Mouse (Mus musculus) liver, embryonic 11.5 days (tissue): ENCODE measurements at regions not wholly inside any gene's neighbourhood (a gene's known extent, or its start where the extent isn't known, plus 50 kb on each side); places are given as distances from the start of the nearest gene placed in this dataset.
A peak's percentile ranks its signal among the peaks of the same experiment; 100 is the strongest.

Experiments used
- ATAC-seq: fragments of 200-750 bp; cut with Nextera tagmentation; replicated peaks from 2 replicates; pipeline ENCODE4 v1.8.0; 2017; ENCODE audit warnings: moderate number of reproducible peaks, mild to moderate bottlenecking, moderate TSS enrichment, moderate library complexity; ENCODE audit not compliant: low FRiP score
- DNase-seq: peaks from one replicate; pipeline ENCODE4 v3.0.0-alpha.2; 2017; ENCODE audit warnings: low spot score
- H3K27ac ChIP-seq: fragments of 300-500 bp; sonication (generic); 2 replicates; pipeline ENCODE4 v1.5.1; 2014; ENCODE audit warnings: mild to moderate bottlenecking, low read depth, low read length, control low read depth
- H3K27me3 ChIP-seq: fragments of 300-500 bp; sonication (generic); replicated peaks from 2 replicates; pipeline ENCODE4 v1.6.1; 2014; ENCODE audit warnings: low read length, mixed read lengths; ENCODE audit not compliant: control insufficient read depth, insufficient read depth
- H3K36me3 ChIP-seq: fragments of 300-500 bp; sonication (generic); 2 replicates; pipeline ENCODE4 v1.6.1; 2014; ENCODE audit warnings: mild to moderate bottlenecking, low read length, moderate library complexity, mixed read lengths; ENCODE audit not compliant: control insufficient read depth, insufficient read depth
- H3K4me1 ChIP-seq: fragments of 300-500 bp; sonication (generic); replicated peaks from 2 replicates; pipeline ENCODE4 v1.6.1; 2014; ENCODE audit warnings: low read length, mixed read lengths; ENCODE audit not compliant: control insufficient read depth, insufficient read depth
- H3K4me2 ChIP-seq: fragments of 300-500 bp; sonication (generic); 2 replicates; pipeline ENCODE4 v1.6.1; 2014; ENCODE audit warnings: mild to moderate bottlenecking, control low read depth, moderate library complexity
- H3K4me3 ChIP-seq: fragments of 300-500 bp; sonication (generic); 2 replicates; pipeline ENCODE4 v1.5.1; 2014; ENCODE audit warnings: low read depth, low read length, control low read depth
- H3K9ac ChIP-seq: fragments of 300-500 bp; sonication (generic); 2 replicates; pipeline ENCODE4 v1.6.1; 2014; ENCODE audit warnings: low read depth, low read length, control low read depth
- H3K9me3 ChIP-seq: fragments of 300-500 bp; sonication (generic); 2 replicates; pipeline ENCODE4 v1.6.1; 2016; ENCODE audit warnings: low read length, inconsistent platforms, mixed read lengths; ENCODE audit not compliant: control insufficient read depth
- WGBS: fragments of 180-500 bp; shearing (Covaris S2); extraction: QIAGEN DNeasy Blood & Tissue Kit; methylation state at CpG from one replicate; pipeline ENCODE4 v1.1.7; 2014; 5-methylcytosine and 5-hydroxymethylcytosine counted together

GRCm38 (mm10) chr13:112196789-112197188 lies 91.5 kb upstream of the Ankrd55 start:
- no peak for DNase-seq
- Histone ChIP-seq H3K9me3 (no peaks in the 10 kb centered on the region), H3K27me3 (no peaks in the 10 kb centered on the region), H3K36me3 (no peaks in the 10 kb centered on the region), H3K4me1 (peaks cover 3% of the 10 kb centered on the region; the same call in 1 of the 2 replicates), H3K27ac (no peak overlapping the region), H3K4me2 (peak overlapping the region; percentile 18; the same call in 1 of the 2 replicates), H3K9ac (no peak overlapping the region), H3K4me3 (no peak overlapping the region)
- ATAC-seq = no peak
- WGBS = 10% methylated on average over 13 of the region's 13 CpGs

DNA sequence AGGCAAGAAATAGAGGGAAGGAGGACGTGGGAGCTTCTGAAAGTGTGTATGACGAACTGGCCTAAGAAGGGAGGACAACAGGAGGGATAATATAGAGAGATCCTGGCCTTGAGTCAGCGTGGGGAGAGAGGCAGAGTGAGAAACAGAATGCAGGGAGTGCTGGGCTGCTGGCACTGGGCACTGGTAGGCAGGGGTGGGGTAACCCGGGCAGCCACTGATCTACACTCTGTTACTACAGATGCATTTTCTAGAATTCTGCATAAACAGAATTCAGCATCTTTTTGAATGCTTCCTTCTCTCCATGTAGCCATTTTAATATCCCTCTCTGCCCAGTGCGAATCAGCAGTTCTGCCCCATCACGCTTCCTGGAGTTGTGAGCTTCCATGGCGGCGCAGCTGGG lies 84.5 kb upstream of the Ankrd55 start:
- Histone ChIP-seq H3K36me3 (no peaks in the 10 kb centered on the region), H3K9ac (no peak overlapping the region), H3K9me3 (no peaks in the 10 kb centered on the region), H3K27ac (no peak overlapping the region), H3K4me1 (no peaks in the 10 kb centered on the region), H3K4me2 (no peak overlapping the region), H3K27me3 (no peaks in the 10 kb centered on the region; the same call in 1 of the 2 replicates), H3K4me3 (no peak overlapping the region)
- ATAC-seq = no peak
- no peak for DNase-seq
- WGBS = 77% methylated on average over 8 of the region's 8 CpGs

DNA sequence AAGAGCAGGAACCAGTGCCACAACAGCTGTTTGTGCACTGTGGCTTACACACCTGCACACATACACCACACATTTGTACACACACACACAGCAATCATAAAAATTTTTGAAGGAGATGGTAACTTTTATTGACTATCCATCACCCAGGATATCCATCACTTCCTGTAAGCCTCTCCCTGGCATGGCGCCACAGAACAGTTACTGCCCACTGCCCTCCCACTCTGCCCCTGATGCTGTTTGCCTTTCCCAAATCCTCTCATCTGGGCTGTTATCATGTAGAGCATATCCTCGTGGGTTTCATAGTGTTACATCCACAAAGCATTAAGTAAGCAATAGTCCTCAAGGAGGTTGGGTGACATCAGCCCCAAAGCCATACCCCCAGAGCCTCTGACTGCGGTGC lies 84.0 kb upstream of the Ankrd55 start:
- ATAC-seq (no peak), DNase-seq (no peak)
- Histone ChIP-seq H3K27ac (no peak overlapping the region), H3K9ac (no peak overlapping the region), H3K27me3 (no peaks in the 10 kb centered on the region; the same call in 1 of the 2 replicates), H3K9me3 (no peaks in the 10 kb centered on the region), H3K4me1 (no peaks in the 10 kb centered on the region), H3K4me2 (no peak overlapping the region), H3K36me3 (no peaks in the 10 kb centered on the region), H3K4me3 (no peak overlapping the region)
- 69% methylated on average over 3 of the region's 3 CpGs for WGBS

GRCm38 (mm10) chr13:112204813-112205212 lies 83.4 kb upstream of the Ankrd55 start:
- ATAC-seq = no peak
- DNase-seq = no peak
- H3K27ac ChIP-seq = no peak overlapping the region
- no peaks in the 10 kb centered on the region for H3K4me1 ChIP-seq
- no peaks in the 10 kb centered on the region for H3K36me3 ChIP-seq
- H3K4me3 ChIP-seq = no peak overlapping the region
- H3K27me3 ChIP-seq = no peaks in the 10 kb centered on the region; the same call in 1 of the 2 replicates
- WGBS = 78% methylated on average over 5 of the region's 5 CpGs
- no peak overlapping the region for H3K9ac ChIP-seq
- no peak overlapping the region for H3K4me2 ChIP-seq
- no peaks in the 10 kb centered on the region for H3K9me3 ChIP-seq

GRCm38 (mm10) chr13:112207617-112208235 lies 80.5 kb upstream of the Ankrd55 start:
- H3K27me3 ChIP-seq = no peaks in the 10 kb centered on the region; the same call in 1 of the 2 replicates
- H3K4me2 ChIP-seq = no peak overlapping the region
- no peak for DNase-seq
- H3K4me1 ChIP-seq = no peaks in the 10 kb centered on the region
- no peaks in the 10 kb centered on the region for H3K36me3 ChIP-seq
- no peak overlapping the region for H3K27ac ChIP-seq
- ATAC-seq = no peak
- H3K9ac ChIP-seq = no peak overlapping the region
- H3K9me3 ChIP-seq = no peaks in the 10 kb centered on the region
- no peak overlapping the region for H3K4me3 ChIP-seq
- WGBS = 82% methylated on average over 12 of the region's 12 CpGs

GRCm38 (mm10) chr13:112211841-112212240 lies 76.4 kb upstream of the Ankrd55 start:
- Histone ChIP-seq H3K27me3 (no peaks in the 10 kb centered on the region; the same call in 1 of the 2 replicates), H3K9ac (no peak overlapping the region), H3K27ac (no peak overlapping the region), H3K4me2 (no peak overlapping the region), H3K9me3 (no peaks in the 10 kb centered on the region), H3K4me1 (no peaks in the 10 kb centered on the region), H3K36me3 (no peaks in the 10 kb centered on the region), H3K4me3 (no peak overlapping the region)
- ATAC-seq (no peak), DNase-seq (no peak)
- WGBS = 76% methylated on average over 9 of the region's 9 CpGs

DNA sequence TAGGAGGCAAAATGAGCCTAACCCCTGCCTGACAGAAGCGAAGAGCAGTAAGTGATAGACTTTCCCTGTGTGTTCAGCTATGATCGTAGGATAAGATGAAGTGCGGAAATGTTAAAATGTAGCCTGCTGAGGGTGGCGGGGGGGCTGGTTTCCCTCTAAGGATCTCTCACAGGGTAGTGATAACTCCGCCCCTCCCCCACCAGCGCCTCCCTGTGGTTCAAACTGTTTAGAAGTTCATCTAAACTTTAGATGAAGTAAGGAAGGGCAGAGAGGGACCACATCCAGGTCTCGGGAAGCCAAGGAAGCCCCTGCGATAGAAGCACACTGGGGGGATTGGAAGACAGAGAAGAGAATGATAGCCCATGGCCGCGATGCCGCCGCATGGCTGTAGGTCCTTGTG lies 75.9 kb upstream of the Ankrd55 start:
- DNase-seq = no peak
- Histone ChIP-seq H3K27ac (no peak overlapping the region), H3K27me3 (no peaks in the 10 kb centered on the region; the same call in 1 of the 2 replicates), H3K4me1 (no peaks in the 10 kb centered on the region), H3K9ac (no peak overlapping the region), H3K4me2 (no peak overlapping the region), H3K4me3 (no peak overlapping the region), H3K9me3 (no peaks in the 10 kb centered on the region), H3K36me3 (no peaks in the 10 kb centered on the region)
- WGBS = 69% methylated on average over 12 of the region's 12 CpGs
- no peak for ATAC-seq

- Histone ChIP-seq H3K9ac (no peak overlapping the region), H3K4me1 (no peaks in the 10 kb centered on the region), H3K36me3 (no peaks in the 10 kb centered on the region), H3K27me3 (no peaks in the 10 kb centered on the region; the same call in 1 of the 2 replicates), H3K27ac (no peak overlapping the region), H3K4me3 (no peak overlapping the region), H3K9me3 (no peaks in the 10 kb centered on the region), H3K4me2 (no peak overlapping the region)
- WGBS = 81% methylated on average over 17 of the region's 17 CpGs
- ATAC-seq = no peak
- DNase-seq = no peak
Measured at GRCm38 (mm10) chr13:112213652-112214081, 74.6 kb upstream of the Ankrd55 start.

DNA sequence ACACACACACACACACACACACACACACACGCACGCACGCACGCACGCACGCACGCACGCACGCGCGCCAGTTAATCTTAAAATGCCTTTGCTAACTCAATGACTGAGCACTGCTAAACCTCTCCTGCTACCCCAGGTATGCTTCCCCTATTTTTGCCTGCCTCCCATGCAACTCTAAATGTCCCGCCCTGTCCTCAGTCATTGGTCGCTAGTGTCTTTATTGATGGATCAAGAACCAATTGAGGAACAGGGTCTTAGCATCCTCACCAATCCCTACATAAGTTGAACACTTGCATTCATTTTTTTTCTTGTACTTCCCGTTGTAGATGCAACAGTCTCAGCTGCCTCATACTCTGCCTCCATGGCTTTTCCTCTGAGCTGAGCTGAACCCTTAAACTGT lies 72.2 kb upstream of the Ankrd55 start:
- no peaks in the 10 kb centered on the region for H3K36me3 ChIP-seq
- H3K27me3 ChIP-seq = no peaks in the 10 kb centered on the region
- no peak overlapping the region for H3K4me3 ChIP-seq
- 92% methylated on average over 14 of the region's 14 CpGs for WGBS
- DNase-seq = no peak
- H3K27ac ChIP-seq = no peak overlapping the region
- H3K4me1 ChIP-seq = no peaks in the 10 kb centered on the region
- no peak overlapping the region for H3K4me2 ChIP-seq
- H3K9me3 ChIP-seq = no peaks in the 10 kb centered on the region
- ATAC-seq = no peak
- no peak overlapping the region for H3K9ac ChIP-seq
